Mouse (Mus musculus) midbrain, embryonic 11.5 days (tissue): Measurements from ENCODE around the gene Stab2. TPM values are rescaled to one million over a fixed set of nuclear protein-coding genes. Genes with fewer than 3 reads are reported as not detected.

Experiments
- ATAC-seq: fragments of 200-750 bp; cut with Nextera tagmentation; 2 replicates; pipeline ENCODE4 v1.8.0; 2017; ENCODE audit warnings: moderate TSS enrichment, moderate library complexity; ENCODE audit not compliant: low FRiP score
- DNase-seq: peaks from one replicate; pipeline ENCODE4 v3.0.0; 2015; ENCODE audit warnings: low spot score; ENCODE audit errors: missing footprints
- H3K27ac ChIP-seq: fragments of 300-500 bp; sonication (generic); 2 replicates; pipeline ENCODE4 v1.5.1; 2014; ENCODE audit warnings: low read depth, low read length
- H3K27me3 ChIP-seq: fragments of 300-500 bp; sonication (generic); 2 replicates; pipeline ENCODE4 v1.6.1; 2014; ENCODE audit warnings: mild to moderate bottlenecking, low read length, moderate library complexity, mixed read lengths; ENCODE audit not compliant: control insufficient read depth, insufficient read depth
- H3K36me3 ChIP-seq: fragments of 300-500 bp; sonication (generic); 2 replicates; pipeline ENCODE4 v1.6.1; 2014; ENCODE audit warnings: mild to moderate bottlenecking, low read length, moderate library complexity, mixed read lengths; ENCODE audit not compliant: control insufficient read depth, insufficient read depth
- H3K4me1 ChIP-seq: fragments of 300-500 bp; sonication (generic); 2 replicates; pipeline ENCODE4 v1.6.1; 2014; ENCODE audit warnings: low read length; ENCODE audit not compliant: control insufficient read depth, insufficient read depth
- H3K4me2 ChIP-seq: fragments of 300-500 bp; sonication (generic); 2 replicates; pipeline ENCODE4 v1.6.1; 2014; ENCODE audit warnings: mild to moderate bottlenecking, moderate library complexity
- H3K4me3 ChIP-seq: fragments of 300-500 bp; sonication (generic); 2 replicates; pipeline ENCODE4 v1.5.1; 2014; ENCODE audit warnings: low read depth, low read length
- H3K9ac ChIP-seq: fragments of 300-500 bp; sonication (generic); 2 replicates; pipeline ENCODE4 v1.6.1; 2014; ENCODE audit warnings: low read length
- H3K9me3 ChIP-seq: fragments of 300-500 bp; sonication (generic); 2 replicates; pipeline ENCODE4 v1.6.1; 2016; ENCODE audit warnings: low read length; ENCODE audit not compliant: control insufficient read depth
- WGBS: fragments of 180-500 bp; shearing (Covaris S2); extraction: QIAGEN DNeasy Blood & Tissue Kit; methylation state at CpG from one replicate; pipeline ENCODE4 v1.1.7; 2014; 5-methylcytosine and 5-hydroxymethylcytosine counted together
- polyA plus RNA-seq: library from polyadenylated mRNA; unstranded; fragments of >200 nt; fragmentation: Nextera tagmentation; extraction: Ambion mirVana; gene quantifications from 2 replicates; pipeline ENCODE4 v1.2.1, GENCODE M21; 2014

Stab2 gene
- polyA plus RNA-seq = 0.25 and 0.26 TPM in 2 replicates

DNA sequence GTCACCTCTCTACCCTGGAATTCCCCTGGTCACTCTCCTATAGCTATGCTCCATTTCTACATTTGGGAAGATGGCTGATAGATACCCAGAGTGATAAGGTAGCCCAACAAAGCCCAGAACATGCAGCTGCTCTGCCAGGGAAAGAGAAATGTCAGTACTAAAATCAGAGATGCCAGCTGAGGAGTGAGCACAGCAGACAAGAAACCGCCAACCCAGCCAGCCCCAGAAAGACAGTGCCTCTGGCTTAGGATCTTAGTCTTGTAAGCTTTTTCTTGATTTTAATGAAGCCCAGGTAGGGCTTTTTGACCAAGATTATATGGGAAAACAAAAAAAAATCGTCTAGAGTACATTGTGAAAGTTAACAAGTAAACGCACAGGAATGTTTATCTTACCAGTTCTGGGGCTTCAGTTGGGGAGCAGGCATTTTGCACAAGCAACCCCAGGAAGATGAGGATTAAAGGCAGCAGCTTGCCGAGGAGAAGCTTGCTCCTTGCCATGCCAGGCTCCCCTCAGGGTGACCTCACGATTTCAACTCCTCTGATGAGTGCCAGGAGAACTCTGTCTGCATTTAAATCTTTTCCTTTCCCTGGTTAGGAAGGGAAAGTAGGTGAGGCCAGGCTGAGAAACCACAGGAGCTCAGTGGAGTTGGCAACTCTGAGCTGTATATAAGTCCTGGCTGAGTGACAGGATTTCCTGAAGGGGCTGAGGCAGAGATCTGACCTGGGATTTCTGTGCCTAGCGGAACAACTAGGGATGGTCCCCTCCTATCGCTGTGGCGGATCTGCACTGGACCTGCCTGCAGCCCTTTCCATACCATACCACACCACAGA is at the start of gene Stab2:
Gene Stab2, minus strand, starts transcription at position 641 of the 830 bp plus-strand sequence.
- Histone ChIP-seq H3K36me3 (no peaks in the 10 kb centered on the region), H3K4me1 (no peaks in the 10 kb centered on the region), H3K4me3 (no peak within 1 kb of the TSS), H3K27ac (no peak within 1 kb of the TSS), H3K27me3 (no peaks in the 10 kb centered on the region), H3K4me2 (no peak within 1 kb of the TSS), H3K9ac (no peak within 1 kb of the TSS), H3K9me3 (no peaks in the 10 kb centered on the region)
- DNase-seq = no peak
- ATAC-seq = no peak
- WGBS = 71% methylated on average over 8 of the region's 8 CpGs

DNA sequence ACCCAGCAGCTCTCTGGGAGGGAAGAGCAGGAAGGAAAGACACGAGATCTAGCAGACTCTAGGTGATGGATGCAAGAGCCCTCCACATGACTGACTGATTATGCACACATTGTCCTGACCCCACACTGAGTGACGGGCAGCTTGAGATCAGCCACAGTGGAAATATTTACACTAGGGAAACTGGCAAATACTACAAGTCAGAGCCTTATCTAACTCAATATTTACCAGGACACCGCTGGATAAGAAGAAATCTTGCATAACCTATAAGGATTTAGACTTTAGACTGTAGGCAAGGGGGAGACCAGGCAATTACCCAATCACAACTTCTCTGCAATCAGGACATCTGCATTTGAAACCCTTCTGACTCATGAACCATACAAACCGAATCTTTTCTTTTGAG is 43.9 kb upstream of the Stab2 start:
- WGBS = 68% methylated on average over 4 of the region's 4 CpGs
- H3K4me3 ChIP-seq = no peak overlapping the region
- H3K36me3 ChIP-seq = no peaks in the 10 kb centered on the region
- no peak for DNase-seq
- no peaks in the 10 kb centered on the region for H3K27me3 ChIP-seq
- no peak overlapping the region for H3K4me2 ChIP-seq
- H3K27ac ChIP-seq = no peak overlapping the region
- 0 out of 2 replicates have a peak, but pooled peaks have one; percentile 38 for ATAC-seq
- H3K9me3 ChIP-seq = no peaks in the 10 kb centered on the region
- no peak overlapping the region for H3K9ac ChIP-seq
- H3K4me1 ChIP-seq = peaks cover 3% of the 10 kb centered on the region; the same call in 1 of the 2 replicates

DNA sequence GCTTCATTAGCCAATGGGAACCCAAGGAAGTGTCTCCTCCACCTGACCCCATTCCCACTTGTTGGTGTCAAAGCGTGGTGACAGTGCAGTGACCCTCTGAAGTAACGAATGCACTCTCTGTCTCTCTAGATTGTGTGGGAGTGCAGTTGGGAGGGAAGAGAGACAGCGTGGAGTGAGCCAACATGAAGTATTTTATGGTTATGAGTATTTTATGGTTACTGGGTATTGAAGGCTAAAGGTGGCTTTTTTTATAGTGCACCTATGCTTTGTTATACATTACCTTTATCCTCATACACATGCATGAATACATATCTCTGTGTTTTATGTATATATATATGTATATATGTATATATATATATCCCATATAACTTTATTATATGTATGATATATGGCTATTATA is 41.4 kb upstream of the Stab2 start:
- 86% methylated on average over 3 of the region's 3 CpGs for WGBS

DNA sequence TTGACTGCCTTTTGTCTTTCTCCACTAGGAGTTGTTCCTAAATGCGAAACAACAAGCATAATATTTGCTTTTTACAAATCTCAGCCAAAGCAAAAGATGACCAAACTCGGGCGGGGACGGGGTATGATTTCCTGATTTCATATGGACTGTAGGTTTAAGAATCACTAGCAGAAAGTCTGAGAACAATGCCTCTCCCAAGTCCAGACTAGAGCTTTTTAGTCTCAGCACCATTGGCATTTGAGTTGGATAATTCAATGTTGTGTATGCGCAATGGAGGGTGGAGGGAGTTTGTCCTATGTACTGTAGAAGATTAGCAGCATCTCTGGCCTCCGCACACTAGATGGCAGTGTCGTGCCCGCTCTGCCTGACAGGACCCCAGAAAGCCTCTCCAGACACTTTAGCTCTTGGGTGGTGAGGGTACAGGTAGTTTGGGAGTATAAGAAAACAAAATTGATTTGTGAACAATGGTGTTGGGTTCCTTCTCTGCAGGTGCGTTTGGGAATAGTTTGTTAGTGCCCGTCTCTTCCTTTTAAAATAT is 39.2 kb upstream of the Stab2 start:
- Histone ChIP-seq H3K27ac (peak overlapping the region; percentile 65; the same call in 1 of the 2 replicates), H3K9ac (no peak overlapping the region), H3K36me3 (no peaks in the 10 kb centered on the region), H3K9me3 (no peaks in the 10 kb centered on the region), H3K4me1 (peaks cover 16% of the 10 kb centered on the region), H3K27me3 (no peaks in the 10 kb centered on the region), H3K4me2 (no peak overlapping the region), H3K4me3 (no peak overlapping the region)
- DNase-seq (peak; percentile 93), ATAC-seq (peak; percentile 43; the same call in 1 of the 2 replicates)
- 82% methylated on average over 10 of the region's 10 CpGs for WGBS

More for the DNA sequence above, 41.4 kb upstream of the Stab2 start:
- ATAC-seq = no peak
- Histone ChIP-seq H3K36me3 (no peaks in the 10 kb centered on the region), H3K9ac (no peak overlapping the region), H3K4me3 (no peak overlapping the region), H3K27ac (no peak overlapping the region), H3K4me1 (peaks cover 16% of the 10 kb centered on the region), H3K9me3 (no peaks in the 10 kb centered on the region), H3K27me3 (no peaks in the 10 kb centered on the region), H3K4me2 (no peak overlapping the region)
- no peak for DNase-seq

DNA sequence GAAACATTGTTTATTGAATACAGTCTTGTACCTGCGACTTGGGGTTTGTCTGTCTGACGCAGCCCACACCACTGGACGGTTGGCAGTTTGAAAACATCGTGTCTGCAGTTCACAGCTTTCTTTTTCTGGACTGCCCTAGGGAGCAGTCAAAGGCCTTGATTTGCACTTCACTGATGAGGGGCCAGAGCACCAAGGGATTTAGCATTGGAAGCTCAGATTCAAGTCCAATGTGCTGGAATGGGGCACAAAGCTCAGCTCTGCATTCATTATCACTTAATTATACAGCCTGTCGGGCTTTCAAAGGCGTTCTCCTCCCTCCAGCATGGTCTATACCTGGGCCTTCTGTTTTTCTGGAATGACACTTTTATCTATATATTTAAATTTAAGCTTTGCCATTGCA is 38.6 kb upstream of the Stab2 start:
- ATAC-seq = peak; percentile 84
- WGBS = 12% methylated on average over 6 of the region's 6 CpGs

DNA sequence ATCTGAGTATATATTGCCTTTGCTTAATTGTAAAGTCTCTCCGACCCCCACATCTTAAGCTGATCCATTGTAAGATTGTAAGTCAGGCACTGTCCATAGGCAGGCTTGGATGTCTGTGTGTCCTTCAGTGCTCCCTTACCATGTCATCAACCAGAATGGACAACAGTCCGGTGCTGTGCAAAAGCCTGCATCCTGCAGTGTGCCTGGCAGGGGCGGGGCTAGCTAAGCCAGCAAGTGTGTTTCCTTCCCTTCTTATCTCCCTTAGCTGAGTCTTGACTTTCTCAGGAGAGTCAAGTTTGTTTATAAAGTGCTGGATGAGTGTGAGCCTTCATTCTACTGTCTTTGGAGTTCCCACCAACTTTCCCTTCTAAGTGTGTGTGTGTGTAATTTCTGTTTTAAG is 37.4 kb upstream of the Stab2 start:
- Histone ChIP-seq H3K4me3 (no peak overlapping the region), H3K9ac (no peak overlapping the region), H3K4me1 (peaks cover 16% of the 10 kb centered on the region), H3K36me3 (no peaks in the 10 kb centered on the region), H3K27ac (no peak overlapping the region), H3K9me3 (no peaks in the 10 kb centered on the region), H3K4me2 (no peak overlapping the region), H3K27me3 (no peaks in the 10 kb centered on the region)
- WGBS = 70% methylated on average over 3 of the region's 3 CpGs
- no peak for DNase-seq
- ATAC-seq = peak; percentile 15; the same call in 1 of the 2 replicates

More for the DNA sequence above, 38.6 kb upstream of the Stab2 start:
- H3K27ac ChIP-seq = peak overlapping the region; percentile 73
- no peaks in the 10 kb centered on the region for H3K36me3 ChIP-seq
- DNase-seq = peak; percentile 88
- no peaks in the 10 kb centered on the region for H3K9me3 ChIP-seq
- H3K9ac ChIP-seq = no peak overlapping the region
- H3K4me2 ChIP-seq = no peak overlapping the region
- H3K4me1 ChIP-seq = peaks cover 16% of the 10 kb centered on the region
- no peaks in the 10 kb centered on the region for H3K27me3 ChIP-seq
- no peak overlapping the region for H3K4me3 ChIP-seq

DNA sequence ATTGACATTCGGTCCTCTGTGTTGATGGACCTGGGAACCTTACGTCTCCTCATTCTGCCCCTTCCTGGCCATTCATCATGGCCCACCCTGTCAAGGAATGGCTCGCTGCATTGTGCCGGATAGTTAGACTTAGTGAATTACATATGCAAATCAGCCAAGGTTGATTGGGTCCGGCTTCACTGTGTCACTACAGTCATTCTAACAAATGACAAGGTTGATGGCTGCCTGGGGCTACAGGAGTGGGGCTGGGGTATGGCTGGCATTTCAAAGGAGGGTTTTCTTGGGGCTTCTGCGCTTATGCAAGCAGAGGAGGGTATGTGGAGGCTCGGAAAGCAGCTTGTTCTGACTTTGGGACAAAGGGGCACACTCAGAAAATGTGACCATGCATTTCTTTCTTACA is 33.4 kb upstream of the Stab2 start:
- ATAC-seq (no peak), DNase-seq (no peak)
- Histone ChIP-seq H3K9ac (no peak overlapping the region), H3K9me3 (no peaks in the 10 kb centered on the region), H3K4me2 (no peak overlapping the region), H3K27me3 (no peaks in the 10 kb centered on the region), H3K4me1 (peaks cover 20% of the 10 kb centered on the region), H3K36me3 (no peaks in the 10 kb centered on the region), H3K27ac (no peak overlapping the region), H3K4me3 (no peak overlapping the region)
- 75% methylated on average over 7 of the region's 7 CpGs for WGBS

DNA sequence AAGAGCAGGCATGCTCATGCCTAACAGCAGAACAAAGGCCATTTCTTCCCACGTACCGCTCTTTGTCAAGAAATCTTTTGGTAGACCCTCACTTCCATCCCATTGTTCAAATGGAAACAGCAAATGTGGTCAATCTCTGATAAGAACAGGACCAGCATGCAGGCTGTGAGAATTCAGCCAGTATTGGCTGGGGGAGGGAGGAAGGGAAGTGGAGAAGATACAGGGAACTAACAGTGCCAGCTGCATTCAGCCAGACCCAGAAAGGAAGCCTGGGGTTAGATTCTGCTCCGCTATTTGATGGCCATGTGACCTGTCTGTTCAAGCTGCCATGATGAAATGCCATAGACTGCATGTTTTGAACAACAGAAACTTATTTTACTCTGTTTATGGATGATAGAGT is 32.0 kb upstream of the Stab2 start:
- Histone ChIP-seq H3K36me3 (no peaks in the 10 kb centered on the region), H3K9me3 (no peaks in the 10 kb centered on the region), H3K27me3 (no peaks in the 10 kb centered on the region), H3K9ac (no peak overlapping the region), H3K4me1 (peaks cover 18% of the 10 kb centered on the region), H3K27ac (no peak overlapping the region), H3K4me2 (no peak overlapping the region), H3K4me3 (no peak overlapping the region)
- ATAC-seq (no peak), DNase-seq (no peak)
- 91% methylated on average over 3 of the region's 3 CpGs for WGBS

DNA sequence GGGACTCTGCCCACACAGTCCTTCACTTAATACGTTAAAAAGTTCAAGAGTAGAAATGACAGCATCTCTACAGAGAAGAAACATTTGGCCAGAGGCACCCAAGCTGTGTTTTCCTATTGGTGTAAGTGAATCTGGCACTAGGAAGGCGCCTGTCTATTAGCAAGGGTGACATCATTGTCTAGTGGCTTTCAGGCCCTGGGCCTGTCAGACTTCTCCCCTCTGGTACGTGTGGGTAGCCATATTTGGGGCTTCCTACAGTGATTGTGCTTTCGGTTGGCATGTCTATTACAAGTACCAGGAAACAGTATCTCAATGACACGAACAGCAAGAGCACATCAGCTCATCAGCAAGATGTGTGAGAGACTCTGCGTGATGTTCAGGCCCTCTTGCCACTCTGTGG is 31.5 kb upstream of the Stab2 start:
- H3K4me2 ChIP-seq = no peak overlapping the region
- no peak overlapping the region for H3K27ac ChIP-seq
- H3K9me3 ChIP-seq = no peaks in the 10 kb centered on the region
- 86% methylated on average over 6 of the region's 6 CpGs for WGBS
- no peaks in the 10 kb centered on the region for H3K36me3 ChIP-seq
- H3K9ac ChIP-seq = no peak overlapping the region
- no peaks in the 10 kb centered on the region for H3K27me3 ChIP-seq
- H3K4me1 ChIP-seq = peaks cover 18% of the 10 kb centered on the region
- DNase-seq = no peak
- ATAC-seq = no peak
- no peak overlapping the region for H3K4me3 ChIP-seq
